Mouse (Mus musculus): ENCODE measurements around the gene Jak1. TPM values are rescaled to one million over a fixed set of nuclear protein-coding genes. Genes with fewer than 3 reads are reported as not detected.

Gene Jak1
- total and polyA plus RNA-seq, 2 experiments from 2014 or later: 68.7 to 71.1 TPM

GRCm38 (mm10) chr4:101239313-101240162, 25.5 kb downstream of the Jak1 start:
- Histone ChIP-seq H3K27ac (ENCODE audit: low read depth, low read length) (no peak overlapping the region), H3K27me3 (ENCODE audit: insufficient read depth, low read length) (no peaks in the 10 kb centered on the region), H3K4me1 (ENCODE audit: insufficient read depth) (no peaks in the 10 kb centered on the region), H3K4me3 (ENCODE audit: low read depth, low read length) (no peak overlapping the region), H3K4me2 (ENCODE audit: low read depth) (no peak overlapping the region), H3K9me3 (ENCODE audit: low read length) (no peaks in the 10 kb centered on the region), H3K9ac (no peak overlapping the region), H3K36me3 (ENCODE audit: insufficient read depth) (no peaks in the 10 kb centered on the region)
- no peak for TF ChIP-seq CTCF (IDR thresholded peaks at IDR 0.05; ENCODE audit: low read depth)
- DNase-seq: no peak
- WGBS: 94% methylated on average over 3 of the region's 3 CpGs
- ATAC-seq: no peak

- Histone ChIP-seq H3K9ac (no peak overlapping the region), H3K4me2 (ENCODE audit: low read depth) (no peak overlapping the region), H3K27ac (ENCODE audit: low read depth, low read length) (no peak overlapping the region), H3K4me1 (ENCODE audit: insufficient read depth) (no peaks in the 10 kb centered on the region), H3K4me3 (ENCODE audit: low read depth, low read length) (no peak overlapping the region), H3K36me3 (ENCODE audit: insufficient read depth) (no peaks in the 10 kb centered on the region), H3K27me3 (ENCODE audit: insufficient read depth, low read length) (no peaks in the 10 kb centered on the region), H3K9me3 (ENCODE audit: low read length) (no peaks in the 10 kb centered on the region)
- 88% methylated on average over 4 of the region's 4 CpGs for WGBS
- TF ChIP-seq CTCF (IDR thresholded peaks at IDR 0.05; ENCODE audit: low read depth): no peak
- ATAC-seq (no peak), DNase-seq (no peak)
Observed at GRCm38 (mm10) chr4:101238589-101238988, 26.5 kb downstream of the Jak1 start.

DNA sequence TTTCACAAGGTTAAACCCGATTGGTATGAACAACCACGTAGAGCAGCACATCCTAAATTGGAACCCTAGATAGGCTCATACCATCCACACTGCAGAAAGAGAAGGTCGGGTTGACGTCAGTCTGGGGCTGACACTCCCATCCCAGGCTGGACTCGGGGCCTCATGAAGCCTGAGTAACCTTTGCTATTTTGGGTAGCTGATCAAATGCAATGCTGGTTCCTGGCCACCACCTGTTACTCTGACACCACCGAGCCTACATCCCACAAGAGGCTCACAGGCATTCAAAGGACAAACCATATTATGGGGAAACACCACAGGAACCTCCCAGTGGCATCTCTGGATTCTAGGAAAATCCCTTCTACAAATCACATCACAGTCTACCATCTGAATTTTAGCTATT, 28.3 kb downstream of the Jak1 start:
- no peaks in the 10 kb centered on the region for H3K9me3 ChIP-seq (ENCODE audit: low read length)
- TF ChIP-seq CTCF (IDR thresholded peaks at IDR 0.05; ENCODE audit: low read depth): no peak
- ATAC-seq (no peak), DNase-seq (no peak)
- no peak overlapping the region for H3K4me2 ChIP-seq (ENCODE audit: low read depth)
- H3K36me3 ChIP-seq (ENCODE audit: insufficient read depth): no peaks in the 10 kb centered on the region
- no peak overlapping the region for H3K4me3 ChIP-seq (ENCODE audit: low read depth, low read length)
- no peak overlapping the region for H3K27ac ChIP-seq (ENCODE audit: low read depth, low read length)
- no peak overlapping the region for H3K9ac ChIP-seq
- no peaks in the 10 kb centered on the region for H3K4me1 ChIP-seq (ENCODE audit: insufficient read depth)
- WGBS: 83% methylated on average over 6 of the region's 6 CpGs
- no peaks in the 10 kb centered on the region for H3K27me3 ChIP-seq (ENCODE audit: insufficient read depth, low read length)

DNA sequence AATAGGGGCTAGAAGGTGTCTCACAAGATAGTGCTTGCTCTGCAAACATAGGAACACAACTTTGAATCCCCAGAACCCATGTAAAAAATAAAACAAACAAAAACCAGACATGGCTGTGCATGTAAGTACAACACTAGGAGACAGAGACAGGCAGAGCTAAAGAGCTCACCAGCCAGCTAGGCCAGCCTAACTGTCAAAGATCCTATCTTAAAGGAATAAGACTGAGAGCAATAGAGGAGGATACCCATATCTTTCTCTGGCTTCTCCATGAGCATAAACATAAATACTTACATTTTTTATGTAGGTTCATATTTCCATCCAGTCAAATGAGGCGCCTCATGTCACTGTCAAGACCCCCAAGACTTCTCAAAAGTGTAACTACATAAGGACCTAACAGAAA, 29.1 kb downstream of the Jak1 start:
- no peak overlapping the region for H3K4me3 ChIP-seq (ENCODE audit: low read depth, low read length)
- H3K4me2 ChIP-seq (ENCODE audit: low read depth): no peak overlapping the region
- H3K4me1 ChIP-seq (ENCODE audit: insufficient read depth): no peaks in the 10 kb centered on the region
- TF ChIP-seq CTCF (IDR thresholded peaks at IDR 0.05; ENCODE audit: low read depth): no peak
- no peaks in the 10 kb centered on the region for H3K36me3 ChIP-seq (ENCODE audit: insufficient read depth)
- 90% methylated on average over 1 of the region's 1 CpGs for WGBS
- DNase-seq (no peak), ATAC-seq (no peak)
- no peak overlapping the region for H3K27ac ChIP-seq (ENCODE audit: low read depth, low read length)
- no peaks in the 10 kb centered on the region for H3K9me3 ChIP-seq (ENCODE audit: low read length)
- no peak overlapping the region for H3K9ac ChIP-seq
- no peaks in the 10 kb centered on the region for H3K27me3 ChIP-seq (ENCODE audit: insufficient read depth, low read length)

DNA sequence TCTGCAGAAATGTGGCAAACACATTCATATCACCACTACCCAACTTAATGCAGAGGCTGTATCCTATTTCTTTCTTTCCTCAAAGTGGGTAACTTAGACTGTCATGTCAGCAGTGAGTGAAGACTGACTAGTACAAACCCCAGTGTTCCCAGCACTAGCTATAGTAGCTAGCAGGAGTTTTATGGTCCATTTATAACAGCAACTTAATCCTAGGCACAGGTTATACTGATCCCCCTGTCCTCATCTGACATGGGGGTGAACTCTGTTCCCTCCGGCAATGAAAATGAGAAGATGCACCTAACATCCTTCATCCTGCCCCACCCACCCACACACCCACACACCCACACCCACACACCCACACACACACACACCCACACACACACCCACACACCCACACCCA, 30.3 kb downstream of the Jak1 start:
- Histone ChIP-seq H3K27ac (ENCODE audit: low read depth, low read length) (no peak overlapping the region), H3K4me2 (ENCODE audit: low read depth) (no peak overlapping the region), H3K4me1 (ENCODE audit: insufficient read depth) (no peaks in the 10 kb centered on the region), H3K27me3 (ENCODE audit: insufficient read depth, low read length) (no peaks in the 10 kb centered on the region), H3K9me3 (ENCODE audit: low read length) (no peaks in the 10 kb centered on the region), H3K4me3 (ENCODE audit: low read depth, low read length) (no peak overlapping the region), H3K9ac (no peak overlapping the region), H3K36me3 (ENCODE audit: insufficient read depth) (no peaks in the 10 kb centered on the region)
- whole genome bisulfite sequencing: 91% methylated on average over 1 of the region's 1 CpGs
- TF ChIP-seq CTCF (IDR thresholded peaks at IDR 0.05; ENCODE audit: low read depth): no peak
- ATAC-seq: no peak
- no peak for DNase-seq

DNA sequence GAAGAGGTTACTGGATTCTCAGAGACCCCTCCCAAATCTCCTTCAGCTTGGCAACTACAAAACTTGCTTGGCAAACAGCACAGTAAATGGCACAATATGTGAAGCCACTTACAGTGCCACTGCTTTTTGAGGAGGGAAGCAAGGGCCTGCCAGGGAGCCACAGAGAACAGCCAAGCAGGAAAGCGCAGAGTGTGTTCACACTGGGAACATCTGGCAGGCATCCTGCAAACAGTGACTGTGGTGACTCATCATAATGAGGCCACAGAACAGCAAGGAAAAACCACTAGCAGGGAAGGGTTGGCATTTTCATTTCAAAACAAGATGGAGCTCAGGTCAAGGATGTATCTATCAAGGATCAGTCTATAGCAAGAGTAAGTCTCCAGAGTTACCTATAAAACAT, 30.8 kb downstream of the Jak1 start:
- Histone ChIP-seq H3K4me2 (ENCODE audit: low read depth) (no peak overlapping the region), H3K27ac (ENCODE audit: low read depth, low read length) (no peak overlapping the region), H3K27me3 (ENCODE audit: insufficient read depth, low read length) (no peaks in the 10 kb centered on the region), H3K36me3 (ENCODE audit: insufficient read depth) (no peaks in the 10 kb centered on the region), H3K4me3 (ENCODE audit: low read depth, low read length) (no peak overlapping the region), H3K9ac (no peak overlapping the region), H3K4me1 (ENCODE audit: insufficient read depth) (no peaks in the 10 kb centered on the region), H3K9me3 (ENCODE audit: low read length) (no peaks in the 10 kb centered on the region)
- no peak for TF ChIP-seq CTCF (IDR thresholded peaks at IDR 0.05; ENCODE audit: low read depth)
- DNase-seq (peak; percentile 48), ATAC-seq (peak; percentile 69)
- WGBS: 46% methylated on average over 1 of the region's 1 CpGs

- Histone ChIP-seq H3K27me3 (ENCODE audit: insufficient read depth, low read length) (no peaks in the 10 kb centered on the region), H3K4me1 (ENCODE audit: insufficient read depth) (no peaks in the 10 kb centered on the region), H3K9me3 (ENCODE audit: low read length) (no peaks in the 10 kb centered on the region), H3K9ac (no peak overlapping the region), H3K36me3 (ENCODE audit: insufficient read depth) (no peaks in the 10 kb centered on the region), H3K4me3 (ENCODE audit: low read depth, low read length) (no peak overlapping the region), H3K4me2 (ENCODE audit: low read depth) (no peak overlapping the region), H3K27ac (ENCODE audit: low read depth, low read length) (no peak overlapping the region)
- DNase-seq (no peak), ATAC-seq (no peak)
- WGBS: 89% methylated on average over 2 of the region's 2 CpGs
- no peak for TF ChIP-seq CTCF (IDR thresholded peaks at IDR 0.05; ENCODE audit: low read depth)
Observed at GRCm38 (mm10) chr4:101230621-101231020, 34.5 kb downstream of the Jak1 start.

All from forebrain, postnatal 0 days (tissue).